Mouse (Mus musculus): ENCODE results near the gene Cox4i2. TPM values are rescaled to one million over a fixed set of nuclear protein-coding genes. Genes with fewer than 3 reads are reported as not detected.

The Cox4i2 gene
- total and polyA plus RNA-seq, 2 experiments, result 0.31 TPM; not detected in 1

- H3K27ac ChIP-seq (replicated peaks; ENCODE audit: insufficient read depth, low read depth, low read length), result peak within 1 kb of the TSS; percentile 34
- peaks cover 21% of the 10 kb centered on the region for H3K4me1 ChIP-seq (ENCODE audit: control insufficient read depth, insufficient read depth, low read length)
- H3K4me3 ChIP-seq (ENCODE audit: insufficient read depth, low read depth, low read length), result peak within 1 kb of the TSS; percentile 80
- H3K36me3 ChIP-seq (ENCODE audit: control insufficient read depth, insufficient read depth, low read length), result no peaks in the 10 kb centered on the region
- H3K79me2 ChIP-seq (ENCODE audit: control insufficient read depth, insufficient read depth, low read length), result no peaks in the 10 kb centered on the region
- under 1% methylated on average over 28 of the region's 28 CpGs for WGBS
- DNase-seq (ENCODE audit: extremely low read depth, low read depth, low spot score), result peak; percentile 80
- H3K9ac ChIP-seq (ENCODE audit: low read depth, low read length), result peak within 1 kb of the TSS; percentile 79
- TF ChIP-seq CTCF (IDR thresholded peaks at IDR 0.05; ENCODE audit: low read depth, low read length) (no peak), POLR2A (IDR thresholded peaks at IDR 0.05; ENCODE audit: extremely low read depth, insufficient read depth, low read length) (peak; percentile 80; the same call in 1 of the 2 replicates)
- no peaks in the 10 kb centered on the region for H3K27me3 ChIP-seq (ENCODE audit: control insufficient read depth, insufficient read depth, low read length)
Observed at GRCm38 (mm10) chr2:152736090-152736601, 17.8 kb upstream of the Cox4i2 start, which contains the start of gene Id1. Gene Id1, plus strand, starts transcription at chr2:152736251.

GRCm38 (mm10) chr2:152736748-152737147 lies 17.2 kb upstream of the Cox4i2 start:
- peaks cover 21% of the 10 kb centered on the region for H3K4me1 ChIP-seq (ENCODE audit: control insufficient read depth, insufficient read depth, low read length)
- peak; percentile 30 for DNase-seq (ENCODE audit: extremely low read depth, low read depth, low spot score)
- H3K4me3 ChIP-seq (ENCODE audit: insufficient read depth, low read depth, low read length), result peak overlapping the region; percentile 80
- TF ChIP-seq CTCF (IDR thresholded peaks at IDR 0.05; ENCODE audit: low read depth, low read length) (no peak), POLR2A (IDR thresholded peaks at IDR 0.05; ENCODE audit: extremely low read depth, insufficient read depth, low read length) (no peak)
- peak overlapping the region; percentile 34 for H3K27ac ChIP-seq (replicated peaks; ENCODE audit: insufficient read depth, low read depth, low read length)
- H3K36me3 ChIP-seq (ENCODE audit: control insufficient read depth, insufficient read depth, low read length), result no peaks in the 10 kb centered on the region
- peak overlapping the region; percentile 79 for H3K9ac ChIP-seq (ENCODE audit: low read depth, low read length)
- no peaks in the 10 kb centered on the region for H3K27me3 ChIP-seq (ENCODE audit: control insufficient read depth, insufficient read depth, low read length)
- H3K79me2 ChIP-seq (ENCODE audit: control insufficient read depth, insufficient read depth, low read length), result no peaks in the 10 kb centered on the region
- WGBS, result under 1% methylated on average over 22 of the region's 22 CpGs

GRCm38 (mm10) chr2:152737306-152738221 lies 16.4 kb upstream of the Cox4i2 start:
- WGBS, result 10% methylated on average over 10 of the region's 10 CpGs
- H3K27ac ChIP-seq (replicated peaks; ENCODE audit: insufficient read depth, low read depth, low read length), result peak overlapping the region; percentile 41
- no peaks in the 10 kb centered on the region for H3K36me3 ChIP-seq (ENCODE audit: control insufficient read depth, insufficient read depth, low read length)
- H3K9ac ChIP-seq (ENCODE audit: low read depth, low read length), result peak overlapping the region; percentile 28
- H3K27me3 ChIP-seq (ENCODE audit: control insufficient read depth, insufficient read depth, low read length), result no peaks in the 10 kb centered on the region
- H3K4me3 ChIP-seq (ENCODE audit: insufficient read depth, low read depth, low read length), result peak overlapping the region; percentile 39
- peaks cover 25% of the 10 kb centered on the region for H3K4me1 ChIP-seq (ENCODE audit: control insufficient read depth, insufficient read depth, low read length)
- DNase-seq (ENCODE audit: extremely low read depth, low read depth, low spot score), result peak; percentile 76
- TF ChIP-seq POLR2A (IDR thresholded peaks at IDR 0.05; ENCODE audit: extremely low read depth, insufficient read depth, low read length) (no peak), CTCF (IDR thresholded peaks at IDR 0.05; ENCODE audit: low read depth, low read length) (no peak)
- no peaks in the 10 kb centered on the region for H3K79me2 ChIP-seq (ENCODE audit: control insufficient read depth, insufficient read depth, low read length)

- Histone ChIP-seq H3K9ac (ENCODE audit: low read depth, low read length) (no peak overlapping the region), H3K79me2 (ENCODE audit: control insufficient read depth, insufficient read depth, low read length) (no peaks in the 10 kb centered on the region), H3K36me3 (ENCODE audit: control insufficient read depth, insufficient read depth, low read length) (no peaks in the 10 kb centered on the region), H3K4me1 (ENCODE audit: control insufficient read depth, insufficient read depth, low read length) (peaks cover 25% of the 10 kb centered on the region), H3K27ac (replicated peaks; ENCODE audit: insufficient read depth, low read depth, low read length) (peak overlapping the region; percentile 41), H3K27me3 (ENCODE audit: control insufficient read depth, insufficient read depth, low read length) (no peaks in the 10 kb centered on the region), H3K4me3 (ENCODE audit: insufficient read depth, low read depth, low read length) (no peak overlapping the region)
- DNase-seq (ENCODE audit: extremely low read depth, low read depth, low spot score), result peak; percentile 25
- TF ChIP-seq POLR2A (IDR thresholded peaks at IDR 0.05; ENCODE audit: extremely low read depth, insufficient read depth, low read length) (no peak), CTCF (IDR thresholded peaks at IDR 0.05; ENCODE audit: low read depth, low read length) (no peak)
- 50% methylated on average over 2 of the region's 2 CpGs for WGBS
Observed at GRCm38 (mm10) chr2:152738341-152738740, 15.6 kb upstream of the Cox4i2 start.

- peak overlapping the region; percentile 35 for H3K9ac ChIP-seq (ENCODE audit: low read depth, low read length)
- H3K79me2 ChIP-seq (ENCODE audit: control insufficient read depth, insufficient read depth, low read length), result no peaks in the 10 kb centered on the region
- H3K4me1 ChIP-seq (ENCODE audit: control insufficient read depth, insufficient read depth, low read length), result peaks cover 25% of the 10 kb centered on the region
- H3K27ac ChIP-seq (replicated peaks; ENCODE audit: insufficient read depth, low read depth, low read length), result peak overlapping the region; percentile 79
- WGBS, result under 1% methylated on average over 34 of the region's 36 CpGs
- no peaks in the 10 kb centered on the region for H3K36me3 ChIP-seq (ENCODE audit: control insufficient read depth, insufficient read depth, low read length)
- H3K27me3 ChIP-seq (ENCODE audit: control insufficient read depth, insufficient read depth, low read length), result no peaks in the 10 kb centered on the region
- peak; percentile 78 for DNase-seq (ENCODE audit: extremely low read depth, low read depth, low spot score)
- no peak for TF ChIP-seq POLR2A (IDR thresholded peaks at IDR 0.05; ENCODE audit: extremely low read depth, insufficient read depth, low read length)
- no peak for TF ChIP-seq CTCF (IDR thresholded peaks at IDR 0.05; ENCODE audit: low read depth, low read length)
- peak overlapping the region; percentile 32; the same call in 1 of the 2 replicates for H3K4me3 ChIP-seq (ENCODE audit: insufficient read depth, low read depth, low read length)
Observed at GRCm38 (mm10) chr2:152739031-152739841, 14.7 kb upstream of the Cox4i2 start.

All from liver, adult 2 months (tissue).